ENCODE assay signal across 8 mouse cellular contexts in the genomic region with DNA sequence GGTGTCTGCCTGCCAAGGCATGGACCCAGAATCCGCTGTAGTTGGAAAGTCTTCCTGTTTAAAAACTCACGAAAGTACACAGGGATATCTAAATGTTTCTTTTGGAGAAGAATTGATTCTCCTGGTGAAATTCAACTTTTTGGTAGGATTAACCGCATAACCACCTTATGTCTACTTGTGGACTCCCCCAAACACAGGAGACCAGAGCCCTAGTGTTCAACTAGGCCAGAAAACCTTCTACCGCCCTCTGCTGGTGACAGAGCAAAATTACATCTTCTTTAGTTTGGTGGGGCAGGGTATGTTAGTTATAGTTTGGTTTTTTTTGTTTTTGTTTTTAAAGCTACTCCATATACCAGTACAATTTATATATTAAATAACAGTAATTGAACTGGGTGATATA. TPM values are rescaled to one million over a fixed set of nuclear protein-coding genes. Genes with fewer than 3 reads are reported as not detected.
DNase-seq lines count a peak whose midpoint lies in the region; ATAC-seq lines count a peak whose summit lies in the region.

No protein-coding gene starts in this region.

- no peaks in the 10 kb centered on the region for H3K9me3 ChIP-seq in midbrain, embryonic 10.5 days (replicated peaks)
- no peaks in the 10 kb centered on the region for H3K9me3 ChIP-seq in midbrain, embryonic 13.5 days

- H3K4me2 ChIP-seq in midbrain, embryonic 13.5 days (replicated peaks): no peak overlapping the region

- no peaks in the 10 kb centered on the region for H3K27me3 ChIP-seq in midbrain, embryonic 10.5 days (ENCODE audit: low read depth, poor library complexity, severe bottlenecking)
- no peaks in the 10 kb centered on the region for H3K27me3 ChIP-seq in midbrain, embryonic 13.5 days

- peak; percentile 37 to 58 for DNase-seq in cerebellum, postnatal 25 days
- no peak for DNase-seq in cerebellum, adult 9-10 months
- peak; percentile 31 for DNase-seq in midbrain, embryonic 10.5 days (ENCODE audit: low spot score)
- DNase-seq in c-Kit-positive CD71-negative TER-119-negative erythroid progenitor cells, embryonic 14.5 days (ENCODE audit: low read depth): peak; percentile 44
- DNase-seq in kidney, postnatal 14 days: peak; percentile 64
- DNase-seq in mesoderm, embryonic 11.5 days (ENCODE audit: low read depth, low spot score): peak; percentile 69
- peak; percentile 72 for DNase-seq in thymus, postnatal 14 days

- H3K36me3 ChIP-seq in midbrain, embryonic 10.5 days: no peaks in the 10 kb centered on the region
- no peaks in the 10 kb centered on the region for H3K36me3 ChIP-seq in midbrain, embryonic 13.5 days

- H3K27ac ChIP-seq in midbrain, embryonic 10.5 days (replicated peaks): no peak overlapping the region
- H3K27ac ChIP-seq in midbrain, embryonic 13.5 days: no peak overlapping the region

- H3K9ac ChIP-seq in midbrain, embryonic 13.5 days (replicated peaks): no peak overlapping the region

- 53% methylated on average over 4 of the region's 4 CpGs for WGBS in midbrain, embryonic 10.5 days
- WGBS in midbrain, embryonic 13.5 days: 57% methylated on average over 4 of the region's 4 CpGs

- H3K4me1 ChIP-seq in midbrain, embryonic 10.5 days: no peaks in the 10 kb centered on the region
- H3K4me1 ChIP-seq in midbrain, embryonic 13.5 days (replicated peaks): no peaks in the 10 kb centered on the region

- ATAC-seq in midbrain, embryonic 13.5 days: no peak

- no peak overlapping the region for H3K4me3 ChIP-seq in midbrain, embryonic 10.5 days
- no peak overlapping the region for H3K4me3 ChIP-seq in midbrain, embryonic 13.5 days (replicated peaks)

RNA-seq across cellular contexts. Expression of a gene that starts 55.2 kb away (rescaled TPM):
- 6.2 and 6.6 TPM in 2 replicates for polyA plus RNA-seq in midbrain, embryonic 10.5 days (2016; fragmentation: Nextera tagmentation; extraction: Ambion mirVana)
- 5.2 and 6.2 TPM in 2 replicates for polyA plus RNA-seq in midbrain, embryonic 13.5 days (2015; fragmentation: Nextera tagmentation; extraction: Ambion mirVana)
